Mouse (Mus musculus): ENCODE results near the gene Me3. TPM values are rescaled to one million over a fixed set of nuclear protein-coding genes. Genes with fewer than 3 reads are reported as not detected.

The Me3 gene
- polyA plus RNA-seq, 1 experiment from 2014 or later, result 7.5 TPM

Other genes with a start within 250 kb of the Me3 start
- 25.8 and 26.1 TPM in 2 replicates for gene Tmem135, start 228.2 kb upstream of the Me3 start, polyA plus RNA-seq (2015; fragmentation: Nextera tagmentation; extraction: Ambion mirVana)
- 9.3 and 10.0 TPM in 2 replicates for gene Fzd4, start 228.0 kb upstream of the Me3 start, polyA plus RNA-seq (2015; fragmentation: Nextera tagmentation; extraction: Ambion mirVana)
- gene Prss23, start 105.2 kb upstream of the Me3 start, polyA plus RNA-seq (2015; fragmentation: Nextera tagmentation; extraction: Ambion mirVana), result 27.4 and 29.8 TPM in 2 replicates